Comparison of ENCODE assay signal across 10 mouse cellular contexts in the genomic region with DNA sequence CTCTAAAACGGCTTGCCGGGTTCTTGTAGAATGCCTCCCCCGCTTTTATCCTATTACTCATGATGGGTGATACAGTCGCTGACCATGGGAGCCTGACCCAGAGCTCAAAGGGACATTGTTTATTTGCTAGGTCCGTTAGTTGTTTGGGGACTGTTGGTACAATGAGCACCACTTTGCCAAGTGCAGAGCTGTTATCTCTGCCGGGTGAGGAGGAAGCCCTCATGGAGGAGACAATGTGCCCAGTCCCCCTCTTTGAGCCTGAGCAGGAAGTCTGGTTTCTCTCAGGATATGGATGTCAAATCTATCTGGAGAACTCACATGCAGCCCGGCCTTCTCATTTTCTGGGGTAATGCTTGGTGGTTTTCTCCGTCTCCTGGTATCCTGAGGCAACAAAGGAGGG.
A peak's percentile ranks its signal among the peaks of the same experiment; 100 is the strongest.
DNase-seq lines count a peak whose midpoint lies in the region; ATAC-seq lines count a peak whose summit lies in the region.
"Had no signal": no experiment of that assay in that cellular context is flagged by ENCODE, and none has a peak within 500 bp of the region (broad histone marks: within the 10 kb centered on the region; RNA-seq: fewer than 3 reads in every experiment).

No protein-coding gene starts in this region.

- peak; percentile 22 for DNase-seq in adrenal gland, adult 2 months
- no peak for DNase-seq in adrenal gland, postnatal 25 days
- DNase-seq in kidney, postnatal 14 days, result peak; percentile 55
- DNase-seq in lung, postnatal 4 days, result peak; percentile 48 to 70
- DNase-seq in spleen, postnatal 36 days (ENCODE audit: low spot score in 2 of 2), result no peak
- DNase-seq in urinary bladder, postnatal 25 days (ENCODE audit: low spot score), result no peak
- no peak for DNase-seq in frontal cortex, postnatal 10 days (ENCODE audit: low spot score in 2 of 2)
- DNase-seq: cerebellum, adult 9-11 months had no signal

- H3K9me3 ChIP-seq in heart, embryonic 13.5 days, result no peaks in the 10 kb centered on the region
- H3K9me3 ChIP-seq: forebrain, embryonic 15.5 days had no signal

- ATAC-seq in heart, embryonic 13.5 days (ENCODE audit: extremely low read depth, insufficient number of reproducible peaks, low FRiP score, low TSS enrichment), result peak; percentile 69
- ATAC-seq: forebrain, embryonic 15.5 days had no signal

- H3K4me3 ChIP-seq in heart, embryonic 13.5 days, result no peak overlapping the region
- H3K4me3 ChIP-seq: forebrain, embryonic 15.5 days had no signal

- WGBS in heart, embryonic 13.5 days, result 10% methylated on average over 8 of the region's 8 CpGs

- peak overlapping the region; percentile 50 for H3K4me2 ChIP-seq in heart, embryonic 13.5 days
- H3K4me2 ChIP-seq: forebrain, embryonic 15.5 days had no signal

- peaks cover 69% of the 10 kb centered on the region for H3K4me1 ChIP-seq in heart, embryonic 13.5 days
- H3K4me1 ChIP-seq: forebrain, embryonic 15.5 days had no signal

- H3K9ac ChIP-seq in heart, embryonic 13.5 days, result peak overlapping the region; percentile 16; the same call in 1 of the 2 replicates
- H3K9ac ChIP-seq: forebrain, embryonic 15.5 days had no signal

- 0 out of 2 replicates have a peak, but pooled peaks cover 2% of the 10 kb centered on the region for H3K36me3 ChIP-seq in heart, embryonic 13.5 days
- H3K36me3 ChIP-seq: forebrain, embryonic 15.5 days had no signal

- H3K27me3 ChIP-seq in heart, embryonic 13.5 days (replicated peaks), result no peaks in the 10 kb centered on the region
- H3K27me3 ChIP-seq: forebrain, embryonic 15.5 days had no signal

- H3K27ac ChIP-seq in heart, embryonic 13.5 days (replicated peaks), result peak overlapping the region; percentile 86
- H3K27ac ChIP-seq: forebrain, embryonic 15.5 days had no signal

Comparison
In these comparisons a context has a peak if more than half of its experiments do, and no peak if none do; other contexts are left out.
1. DNase-seq: peak in adrenal gland, adult 2 months (single experiment), kidney, postnatal 14 days (single experiment) and lung, postnatal 4 days (2 of 2); none in adrenal gland, postnatal 25 days (single experiment), spleen, postnatal 36 days (0 of 2), urinary bladder, postnatal 25 days (single experiment) and frontal cortex, postnatal 10 days (0 of 2).